Mouse (Mus musculus) forelimb bud, embryonic 11.5 days (tissue): ENCODE results near the gene Chrnd.

Source experiments
- DNase-seq: peaks from one replicate; pipeline ENCODE4 v3.0.0-alpha.2; 2012; ENCODE audit warnings: low read depth, low spot score

The Chrnd gene

DNA sequence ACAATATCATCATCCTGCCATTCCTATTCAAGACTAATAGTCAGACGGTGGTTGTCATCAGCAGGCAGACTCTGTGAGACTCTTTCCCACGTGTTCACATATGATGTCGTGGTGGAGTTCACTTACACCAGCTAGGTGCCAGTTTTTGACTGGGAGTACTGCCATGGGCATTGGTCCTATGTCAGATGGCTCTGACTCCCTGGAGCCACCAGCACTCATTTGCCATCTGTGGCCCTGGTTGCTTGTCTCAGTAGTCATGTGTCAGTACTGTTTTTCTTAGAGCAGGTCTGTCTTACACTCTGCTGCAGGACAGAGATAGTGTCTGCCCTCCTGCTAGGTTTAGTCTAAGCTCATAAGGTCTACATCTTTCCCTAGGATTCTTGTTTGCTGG, 36.7 kb downstream of the Chrnd start:
- DNase-seq = no peak

DNA sequence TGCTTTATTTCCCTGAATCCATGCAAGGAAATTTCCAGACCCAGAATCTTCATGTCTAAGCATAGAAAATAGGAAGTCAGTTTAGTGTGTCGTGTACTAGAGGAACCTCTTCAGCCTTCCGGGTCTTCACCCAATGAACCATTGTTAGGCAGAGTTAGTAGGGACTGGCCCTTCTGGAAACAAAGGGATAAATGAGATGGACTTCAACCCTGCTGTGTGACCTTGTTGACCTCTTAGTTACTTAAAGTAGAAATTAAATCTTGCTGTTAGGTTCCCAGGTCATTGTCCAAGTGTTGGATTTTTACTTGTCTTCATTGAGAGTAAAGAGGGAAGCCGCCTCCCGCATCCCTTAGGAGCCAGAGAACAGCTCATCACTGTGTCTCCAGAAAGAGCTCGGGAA, 40.2 kb downstream of the Chrnd start:
- DNase-seq = no peak

DNA sequence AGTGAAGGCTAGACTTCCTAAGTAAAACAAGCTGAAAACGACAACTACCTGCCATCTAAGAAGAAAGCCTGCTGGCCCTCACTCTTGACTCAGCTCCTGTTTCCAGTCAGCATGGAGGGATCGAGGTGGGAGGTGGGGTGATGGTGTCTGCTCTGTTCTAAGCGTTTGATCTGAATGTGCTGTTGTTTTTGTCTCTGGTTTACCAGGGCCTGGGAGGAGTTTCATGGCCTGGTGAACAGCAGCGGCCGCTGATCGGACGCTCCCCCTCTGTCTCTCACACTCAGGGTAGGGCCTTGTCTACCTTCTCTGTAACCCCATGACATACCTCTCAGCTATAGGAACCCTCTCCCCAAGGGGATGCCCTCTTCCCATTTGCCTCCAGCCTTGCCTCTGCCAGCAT, 41.8 kb downstream of the Chrnd start:
- DNase-seq = no peak

DNA sequence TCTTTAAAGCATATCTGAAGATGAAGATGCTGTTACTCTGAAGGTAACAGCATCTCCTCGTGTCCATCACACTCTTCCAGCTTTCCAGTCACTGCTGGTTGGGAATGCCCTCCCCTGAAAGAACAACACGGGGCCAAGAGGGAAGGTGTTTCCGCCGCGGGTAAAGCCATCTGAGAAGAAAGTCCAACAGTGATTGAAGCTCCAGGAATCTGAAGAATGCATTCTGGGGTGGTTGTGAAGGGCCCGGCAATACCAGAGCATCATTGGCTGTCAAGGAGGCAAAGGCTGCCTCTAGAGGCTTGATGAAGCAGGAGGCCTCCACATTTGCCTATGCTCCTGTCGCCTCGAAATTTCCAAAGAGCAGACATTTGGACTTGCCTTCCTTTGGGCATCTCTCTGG, 48.6 kb downstream of the Chrnd start:
- no peak for DNase-seq

DNA sequence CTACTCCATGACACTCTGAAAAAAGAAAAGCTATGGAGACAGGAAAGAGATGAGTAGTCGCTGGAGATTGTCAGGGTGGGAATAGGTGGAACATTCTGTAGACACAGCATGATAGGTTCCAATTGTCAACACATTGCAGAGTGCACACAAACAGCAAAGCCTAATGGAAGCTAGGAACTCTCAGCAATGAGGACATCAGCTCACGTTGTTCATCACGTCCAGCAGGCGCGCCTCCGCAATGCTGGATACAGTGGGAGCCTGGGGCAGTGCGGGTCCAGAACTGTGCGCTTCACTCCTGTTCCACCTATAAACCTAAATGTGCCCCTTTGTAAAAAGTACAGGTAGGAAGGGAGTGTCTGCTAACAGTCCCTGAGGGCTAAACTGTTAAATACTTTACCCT, 52.6 kb downstream of the Chrnd start:
- DNase-seq = no peak

DNA sequence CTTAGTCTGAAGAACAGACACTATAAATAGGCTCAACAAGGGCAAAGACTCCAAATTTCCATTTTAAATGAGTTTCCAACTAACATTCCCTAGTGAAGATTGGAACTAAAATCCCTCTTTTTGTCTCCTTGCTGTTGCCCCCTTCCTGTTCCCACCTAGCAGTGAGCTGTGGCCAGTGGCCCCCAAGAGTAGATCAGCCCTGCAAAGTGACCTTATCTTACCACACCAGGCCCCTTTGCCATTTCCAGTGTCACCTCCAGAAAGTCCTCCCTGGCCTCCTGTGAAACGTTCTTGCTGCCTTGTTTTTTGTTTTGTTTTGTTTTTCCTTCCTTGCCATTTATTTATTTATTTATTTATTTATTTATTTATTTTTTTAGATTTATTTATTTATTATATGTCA, 55.0 kb downstream of the Chrnd start:
- DNase-seq = no peak

DNA sequence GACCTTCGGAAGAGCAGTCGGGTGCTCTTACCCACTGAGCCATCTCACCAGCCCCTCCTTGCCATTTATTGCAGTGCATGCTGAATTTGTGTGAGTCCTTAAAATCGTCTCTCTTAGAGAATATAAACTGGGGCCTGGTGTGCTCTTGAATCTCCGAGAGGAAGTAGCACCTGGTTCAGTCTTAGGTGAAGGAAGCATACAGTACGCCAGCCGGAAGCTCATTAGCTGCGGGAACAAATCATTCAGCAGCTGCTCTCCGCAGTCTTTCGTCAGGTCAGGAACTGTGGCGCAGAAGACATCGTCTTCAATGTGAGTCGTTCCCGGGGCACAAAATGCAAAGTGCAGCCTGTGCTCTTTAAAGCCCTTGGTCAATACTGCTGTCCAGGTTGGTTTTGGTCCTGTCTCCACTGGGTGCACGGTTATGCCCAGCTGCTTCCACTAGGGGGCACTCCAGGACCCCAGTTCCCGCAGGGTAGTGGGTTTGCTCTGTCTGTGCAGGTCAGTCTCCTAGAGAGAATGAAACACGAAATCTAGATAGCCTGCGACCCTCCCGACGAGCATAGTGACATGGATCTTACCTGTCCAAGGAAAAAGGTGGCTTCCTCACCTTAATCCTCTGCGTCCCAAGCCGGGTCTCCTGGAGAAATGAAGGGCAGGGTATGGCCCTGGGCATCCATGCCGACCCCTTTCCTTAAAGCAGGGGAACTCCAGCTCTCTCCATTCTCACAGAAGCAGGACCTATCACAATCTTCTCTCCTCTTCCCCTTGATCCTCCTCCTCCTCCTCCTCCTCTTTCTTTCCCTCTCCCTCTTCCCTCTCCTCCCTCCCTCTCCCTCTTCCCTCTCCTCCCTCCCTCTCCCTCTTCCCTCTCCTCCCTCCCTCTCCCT, 55.8 kb downstream of the Chrnd start:
- DNase-seq = peak; percentile 81
